Mouse (Mus musculus): ENCODE results near the gene Gnat3.

DNA sequence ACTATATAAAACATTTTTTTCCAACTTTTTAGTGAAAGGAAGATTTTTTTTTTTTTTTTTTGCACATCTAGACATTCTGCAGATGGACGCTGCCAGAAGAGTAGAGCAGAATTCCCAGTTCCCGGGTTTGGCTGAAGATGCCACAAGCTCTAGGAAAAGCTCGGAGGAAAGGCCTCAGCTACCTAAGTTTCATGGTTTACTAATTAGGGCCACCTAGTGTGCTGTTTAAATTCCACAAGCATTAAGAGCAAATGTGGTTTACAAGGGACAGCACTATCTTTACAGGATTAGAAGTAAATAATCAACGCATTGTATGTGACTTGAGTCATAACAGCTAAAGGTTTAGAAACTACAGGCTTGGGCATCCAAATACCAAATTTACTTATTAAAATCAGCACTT, 39.3 kb downstream of the Gnat3 start:
- TF ChIP-seq CTCF (IDR thresholded peaks at IDR 0.05; ENCODE audit: borderline replicate concordance, insufficient read depth, low read length), result no peak
- no peak for TF ChIP-seq POLR2A (IDR thresholded peaks at IDR 0.05; ENCODE audit: low read depth, low read length)
